In genomic region chr3:51252689-51253402, GRCm38 (mm10) we compare ENCODE assay signal across 21 mouse cellular contexts. TPM values are rescaled to one million over a fixed set of nuclear protein-coding genes. Genes with fewer than 3 reads are reported as not detected.
DNase-seq lines count a peak whose midpoint lies in the region; ATAC-seq and TF ChIP-seq lines count a peak whose summit lies in the region.
"Had no signal": no experiment of that assay in that cellular context is flagged by ENCODE, and none has a peak within 500 bp of the region (broad histone marks: within the 10 kb centered on the region; RNA-seq: fewer than 3 reads in every experiment).

No protein-coding gene starts in this region.

- no peak overlapping the region for H3K4me3 ChIP-seq in forebrain, embryonic 11.5 days (ENCODE audit: low read depth, low read length)
- H3K4me3 ChIP-seq in forebrain, postnatal 0 days (ENCODE audit: low read depth, low read length), result no peak overlapping the region
- no peak overlapping the region for H3K4me3 ChIP-seq in heart, postnatal 0 days (ENCODE audit: low read depth, low read length)
- H3K4me3 ChIP-seq in liver, embryonic 11.5 days (ENCODE audit: low read depth, low read length), result no peak overlapping the region
- H3K4me3 ChIP-seq in liver, embryonic 12.5 days, result no peak overlapping the region
- H3K4me3 ChIP-seq: forebrain, embryonic 10.5 days; heart, embryonic 12.5 days; heart, embryonic 15.5 days; hindbrain, embryonic 10.5 days; hindbrain, embryonic 13.5 days; intestine, embryonic 15.5 days had no signal

- no peak for TF ChIP-seq CTCF in forebrain, postnatal 0 days (IDR thresholded peaks at IDR 0.05; ENCODE audit: low read depth)
- TF ChIP-seq CTCF in heart, postnatal 0 days (IDR thresholded peaks at IDR 0.05; ENCODE audit: low read depth), result no peak

- H3K9me3 ChIP-seq in forebrain, embryonic 11.5 days (ENCODE audit: control insufficient read depth, low read length), result no peaks in the 10 kb centered on the region
- H3K9me3 ChIP-seq in forebrain, postnatal 0 days (ENCODE audit: low read length), result no peaks in the 10 kb centered on the region
- H3K9me3 ChIP-seq in heart, postnatal 0 days (replicated peaks; ENCODE audit: control insufficient read depth, low read length), result no peaks in the 10 kb centered on the region
- H3K9me3 ChIP-seq in liver, embryonic 11.5 days (ENCODE audit: control insufficient read depth, low read length), result no peaks in the 10 kb centered on the region
- no peaks in the 10 kb centered on the region for H3K9me3 ChIP-seq in liver, embryonic 12.5 days (replicated peaks)
- H3K9me3 ChIP-seq: forebrain, embryonic 10.5 days; heart, embryonic 12.5 days; heart, embryonic 15.5 days; hindbrain, embryonic 10.5 days; hindbrain, embryonic 13.5 days; intestine, embryonic 15.5 days had no signal

- WGBS in forebrain, embryonic 11.5 days, result 94% methylated on average over 12 of the region's 12 CpGs
- 93% methylated on average over 12 of the region's 12 CpGs for whole genome bisulfite sequencing in forebrain, postnatal 0 days
- WGBS in heart, postnatal 0 days, result 86% methylated on average over 12 of the region's 12 CpGs
- WGBS in liver, embryonic 11.5 days, result 87% methylated on average over 12 of the region's 12 CpGs
- WGBS in liver, embryonic 12.5 days (ENCODE audit: insufficient replicate concordance), result 84% methylated on average over 12 of the region's 12 CpGs

- H3K36me3 ChIP-seq in forebrain, embryonic 11.5 days (ENCODE audit: control insufficient read depth, insufficient read depth, low read length), result peaks cover 12% of the 10 kb centered on the region
- H3K36me3 ChIP-seq in forebrain, postnatal 0 days (ENCODE audit: insufficient read depth), result peaks cover 64% of the 10 kb centered on the region
- peaks cover 87% of the 10 kb centered on the region for H3K36me3 ChIP-seq in heart, postnatal 0 days (replicated peaks; ENCODE audit: control insufficient read depth, insufficient read depth, low read length)
- peaks cover 53% of the 10 kb centered on the region for H3K36me3 ChIP-seq in liver, embryonic 11.5 days (ENCODE audit: control insufficient read depth, insufficient read depth, low read length)
- peaks cover 98% of the 10 kb centered on the region for H3K36me3 ChIP-seq in liver, embryonic 12.5 days

- peak; percentile 36 for DNase-seq in forebrain, embryonic 11.5 days (ENCODE audit: low spot score)
- DNase-seq in forebrain, postnatal 0 days, result no peak
- no peak for DNase-seq in heart, postnatal 0 days (ENCODE audit: low spot score)
- no peak for DNase-seq in heart, adult 18-20 months
- DNase-seq in liver, embryonic 11.5 days (ENCODE audit: low spot score), result no peak
- DNase-seq: adrenal gland, postnatal 10 days; adrenal gland, postnatal 36 days; cerebellum, adult 18-20 months; cerebellum, adult 9-10 months; gastrocnemius, postnatal 25 days; heart, postnatal 14 days had no signal

- no peak overlapping the region for H3K9ac ChIP-seq in forebrain, embryonic 11.5 days (ENCODE audit: low read length)
- H3K9ac ChIP-seq in forebrain, postnatal 0 days, result no peak overlapping the region
- H3K9ac ChIP-seq in heart, postnatal 0 days (replicated peaks; ENCODE audit: low read depth, low read length), result no peak overlapping the region
- H3K9ac ChIP-seq in liver, embryonic 11.5 days (ENCODE audit: low read depth, low read length), result no peak overlapping the region
- H3K9ac ChIP-seq in liver, embryonic 12.5 days, result no peak overlapping the region
- H3K9ac ChIP-seq: heart, embryonic 12.5 days; heart, embryonic 15.5 days; hindbrain, embryonic 13.5 days; intestine, embryonic 15.5 days had no signal

- no peak for ATAC-seq in forebrain, embryonic 11.5 days (replicated peaks; ENCODE audit: low FRiP score)
- ATAC-seq in forebrain, postnatal 0 days, result no peak
- no peak for ATAC-seq in heart, postnatal 0 days (ENCODE audit: insufficient read depth, low read depth)
- 0 out of 2 replicates have a peak, but pooled peaks have one; percentile 27 for ATAC-seq in liver, embryonic 11.5 days (replicated peaks; ENCODE audit: low FRiP score)
- no peak for ATAC-seq in liver, embryonic 12.5 days
- ATAC-seq: forebrain, embryonic 14.5 days; hindbrain, embryonic 16.5 days; intestine, embryonic 15.5 days; Patski had no signal

- H3K27ac ChIP-seq in forebrain, embryonic 11.5 days (ENCODE audit: low read depth, low read length), result no peak overlapping the region
- no peak overlapping the region for H3K27ac ChIP-seq in forebrain, postnatal 0 days (ENCODE audit: low read depth, low read length)
- 0 out of 2 replicates have a peak overlapping the region, but pooled peaks have one; percentile 6 for H3K27ac ChIP-seq in heart, postnatal 0 days (ENCODE audit: low read depth)
- H3K27ac ChIP-seq in liver, embryonic 11.5 days (ENCODE audit: low read depth, low read length), result no peak overlapping the region
- H3K27ac ChIP-seq in liver, embryonic 12.5 days, result no peak overlapping the region
- H3K27ac ChIP-seq: forebrain, embryonic 10.5 days; heart, embryonic 15.5 days; hindbrain, embryonic 10.5 days; hindbrain, embryonic 13.5 days; intestine, embryonic 15.5 days had no signal

- TF ChIP-seq EP300 in heart, postnatal 0 days (IDR thresholded peaks at IDR 0.05; ENCODE audit: low read depth), result no peak

- no peak overlapping the region for H3K4me2 ChIP-seq in forebrain, embryonic 11.5 days (ENCODE audit: low read depth, low read length, severe bottlenecking)
- H3K4me2 ChIP-seq in forebrain, postnatal 0 days (ENCODE audit: low read depth), result no peak overlapping the region
- H3K4me2 ChIP-seq in heart, postnatal 0 days (ENCODE audit: low read depth, low read length), result no peak overlapping the region
- H3K4me2 ChIP-seq in liver, embryonic 11.5 days, result no peak overlapping the region
- no peak overlapping the region for H3K4me2 ChIP-seq in liver, embryonic 12.5 days
- H3K4me2 ChIP-seq: heart, embryonic 12.5 days; heart, embryonic 15.5 days; hindbrain, embryonic 13.5 days; intestine, embryonic 15.5 days had no signal

- no peaks in the 10 kb centered on the region for H3K4me1 ChIP-seq in forebrain, embryonic 11.5 days (replicated peaks; ENCODE audit: control insufficient read depth, insufficient read depth, low read length)
- H3K4me1 ChIP-seq in forebrain, postnatal 0 days (ENCODE audit: insufficient read depth), result no peaks in the 10 kb centered on the region
- H3K4me1 ChIP-seq in heart, postnatal 0 days (ENCODE audit: control insufficient read depth, insufficient read depth), result 0 out of 2 replicates have a peak, but pooled peaks cover 5% of the 10 kb centered on the region
- no peaks in the 10 kb centered on the region for H3K4me1 ChIP-seq in liver, embryonic 11.5 days (replicated peaks; ENCODE audit: control insufficient read depth, insufficient read depth, low read length)
- H3K4me1 ChIP-seq in liver, embryonic 12.5 days, result no peaks in the 10 kb centered on the region
- H3K4me1 ChIP-seq: forebrain, embryonic 10.5 days; hindbrain, embryonic 10.5 days; hindbrain, embryonic 13.5 days; intestine, embryonic 15.5 days had no signal

- no peaks in the 10 kb centered on the region for H3K27me3 ChIP-seq in forebrain, embryonic 11.5 days (ENCODE audit: control insufficient read depth, insufficient read depth, low read length)
- no peaks in the 10 kb centered on the region for H3K27me3 ChIP-seq in forebrain, postnatal 0 days (ENCODE audit: insufficient read depth, low read length)
- H3K27me3 ChIP-seq in heart, postnatal 0 days (ENCODE audit: control insufficient read depth, insufficient read depth, low read length), result no peaks in the 10 kb centered on the region
- H3K27me3 ChIP-seq in liver, embryonic 11.5 days (replicated peaks; ENCODE audit: control insufficient read depth, insufficient read depth, low read length), result no peaks in the 10 kb centered on the region
- H3K27me3 ChIP-seq in liver, embryonic 12.5 days (replicated peaks), result no peaks in the 10 kb centered on the region
- H3K27me3 ChIP-seq: heart, embryonic 12.5 days; heart, embryonic 15.5 days; hindbrain, embryonic 13.5 days; intestine, embryonic 15.5 days; Patski had no signal

RNA-seq across cellular contexts. Expression of gene Noct, which starts 28.6 kb away (rescaled TPM):
- polyA plus RNA-seq in forebrain, embryonic 11.5 days (2014; fragmentation: Nextera tagmentation; extraction: Ambion mirVana), result 14.7 and 15.2 TPM in 2 replicates
- total RNA-seq in forebrain, postnatal 0 days (2014; rRNA removed), result 31.5 and 33.7 TPM in 2 replicates
- 27.0 and 32.6 TPM in 2 replicates for polyA plus RNA-seq in forebrain, postnatal 0 days (2015; fragmentation: Nextera tagmentation; extraction: Ambion mirVana)
- 28.1 and 35.6 TPM in 2 replicates for total RNA-seq in heart, postnatal 0 days (2014; rRNA removed; ENCODE audit: low replicate concordance)
- 8.5 and 11.9 TPM in 2 replicates for polyA plus RNA-seq in heart, postnatal 0 days (2015; fragmentation: Nextera tagmentation; extraction: Ambion mirVana)
- total RNA-seq in heart, adult 18-20 months (2021), result 10 to 100 TPM; 42.3 to 52.1 TPM
- 29.0 and 30.7 TPM in 2 replicates for polyA plus RNA-seq in liver, embryonic 11.5 days (2014; fragmentation: Nextera tagmentation; extraction: Ambion mirVana)
- 39.8 and 41.1 TPM in 2 replicates for polyA plus RNA-seq in liver, embryonic 12.5 days (2016; fragmentation: Nextera tagmentation; extraction: Ambion mirVana)
